Mouse (Mus musculus) G1E (cell line): ENCODE results near the gene Id2.

Experiments used
- CTCF ChIP-seq: IDR thresholded peaks from 2 replicates; pipeline ENCODE4 v1.5.1; 2012; ENCODE audit warnings: low read depth, low read length, inconsistent platforms, mixed read lengths
- GATA1 ChIP-seq: IDR thresholded peaks from 2 replicates; pipeline ENCODE4 v1.6.1; 2012; ENCODE audit warnings: borderline replicate concordance, low read length, inconsistent platforms, mixed read lengths
- GATA2 ChIP-seq: IDR thresholded peaks from 2 replicates; pipeline ENCODE4 v1.6.1; 2012; ENCODE audit warnings: low read depth, low read length, inconsistent platforms, borderline replicate concordance
- TAL1 ChIP-seq: conservative IDR thresholded peaks from 2 replicates; pipeline ENCODE4 v1.6.1; 2012; ENCODE audit warnings: low read depth, low read length, inconsistent platforms, mixed read lengths

- no peak for TF ChIP-seq CTCF
- TF ChIP-seq TAL1, result no peak
- no peak for TF ChIP-seq GATA2
- no peak for TF ChIP-seq GATA1
These were observed 15.9 kb upstream of the Id2 start for GRCm38 (mm10) chr12:25112806-25113205.
